Mouse (Mus musculus): ENCODE results near the gene Btbd35f15. TPM values are rescaled to one million over a fixed set of nuclear protein-coding genes. Genes with fewer than 3 reads are reported as not detected.
"Not testable (repeated sequence)": the region's sequence is repeated elsewhere in the genome, so short reads cannot be mapped to it uniquely, and the experiment has no call there.

The Btbd35f15 gene
- total RNA-seq (2014; rRNA removed) (not detected in 2 replicates), polyA plus RNA-seq (2015; fragmentation: Nextera tagmentation; extraction: Ambion mirVana) (not detected in 2 replicates)

DNA sequence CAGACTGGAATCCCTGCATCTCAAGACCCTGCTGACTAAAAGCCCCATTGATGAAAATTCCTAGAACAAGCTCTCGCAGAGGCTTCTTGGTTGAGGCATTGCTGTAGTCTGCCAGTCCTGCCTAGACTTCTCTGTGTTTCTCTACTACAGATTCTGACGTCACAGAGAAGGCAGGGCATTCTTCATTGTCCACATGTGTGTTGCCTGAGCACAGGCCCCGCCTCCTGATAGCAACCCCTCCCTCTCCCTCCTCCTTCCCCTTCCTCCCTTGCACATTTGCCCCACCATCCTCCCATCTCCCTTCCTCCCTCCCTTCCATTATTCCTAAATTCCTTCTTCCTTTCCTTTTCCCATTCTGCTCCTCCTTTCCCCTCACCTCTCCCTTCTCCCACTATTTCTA lies at the start of gene Btbd35f15:
TSS of gene Btbd35f15 (minus strand) at position 101 of the 400 bp plus-strand sequence.
- not testable (repeated sequence) for H3K36me3 ChIP-seq (ENCODE audit: insufficient read depth); H3K9ac ChIP-seq; H3K4me2 ChIP-seq (ENCODE audit: low read depth); H3K27me3 ChIP-seq (ENCODE audit: insufficient read depth, low read length); H3K4me1 ChIP-seq (ENCODE audit: insufficient read depth); DNase-seq; ATAC-seq; H3K27ac ChIP-seq (ENCODE audit: low read depth, low read length); H3K9me3 ChIP-seq (ENCODE audit: low read length); H3K4me3 ChIP-seq (ENCODE audit: low read depth, low read length)
- no CpG with 5 or more reads among the region's 3 CpGs for WGBS

Other genes starting within 250 kb of the Btbd35f15 start
- not detected in 2 replicates for gene Btbd35f13, start 79.9 kb upstream of the Btbd35f15 start, total RNA-seq (2014; rRNA removed)
- gene Btbd35f13, start 79.9 kb upstream of the Btbd35f15 start, polyA plus RNA-seq (2015; fragmentation: Nextera tagmentation; extraction: Ambion mirVana): not detected in 2 replicates
- not detected in 2 replicates for gene Btbd35f14, start 125.0 kb upstream of the Btbd35f15 start, total RNA-seq (2014; rRNA removed)
- not detected in 2 replicates for gene Btbd35f14, start 125.0 kb upstream of the Btbd35f15 start, polyA plus RNA-seq (2015; fragmentation: Nextera tagmentation; extraction: Ambion mirVana)